Mouse (Mus musculus) kidney, embryonic 15.5 days (tissue): ENCODE data around the gene Rbsn. TPM values are rescaled to one million over a fixed set of nuclear protein-coding genes. Genes with fewer than 3 reads are reported as not detected.

Source experiments
- ATAC-seq: fragments of 200-750 bp; cut with Nextera tagmentation; replicated peaks from 2 replicates; pipeline ENCODE4 v1.8.0; 2017; ENCODE audit warnings: moderate TSS enrichment; ENCODE audit not compliant: low FRiP score
- H3K27ac ChIP-seq: fragments of 300-500 bp; sonication (generic); 2 replicates; pipeline ENCODE4 v1.5.1; 2015; ENCODE audit warnings: mild to moderate bottlenecking, inconsistent platforms
- H3K27me3 ChIP-seq: fragments of 300-500 bp; sonication (generic); 2 replicates; pipeline ENCODE4 v1.6.1; 2015; ENCODE audit warnings: inconsistent platforms
- H3K36me3 ChIP-seq: fragments of 300-500 bp; sonication (generic); 2 replicates; pipeline ENCODE4 v1.6.1; 2015; ENCODE audit warnings: inconsistent platforms
- H3K4me1 ChIP-seq: fragments of 300-500 bp; sonication (generic); 2 replicates; pipeline ENCODE4 v1.6.1; 2015; ENCODE audit warnings: inconsistent platforms
- H3K4me2 ChIP-seq: fragments of 300-500 bp; sonication (generic); 2 replicates; pipeline ENCODE4 v1.6.1; 2015; ENCODE audit warnings: moderate library complexity, mild to moderate bottlenecking, inconsistent platforms
- H3K4me3 ChIP-seq: fragments of 300-500 bp; sonication (generic); replicated peaks from 2 replicates; pipeline ENCODE4 v1.5.1; 2015; ENCODE audit warnings: mild to moderate bottlenecking, inconsistent platforms
- H3K9ac ChIP-seq: fragments of 300-500 bp; sonication (generic); 2 replicates; pipeline ENCODE4 v1.6.1; 2015; ENCODE audit warnings: mild to moderate bottlenecking, inconsistent platforms
- H3K9me3 ChIP-seq: fragments of 300-500 bp; sonication (generic); replicated peaks from 2 replicates; pipeline ENCODE4 v1.6.1; 2016; ENCODE audit warnings: inconsistent platforms
- WGBS: fragments of 180-500 bp; shearing (Covaris S2); methylation state at CpG from one replicate; pipeline ENCODE4 v1.1.7; 2015; ENCODE audit warnings: mixed read lengths; 5-methylcytosine and 5-hydroxymethylcytosine counted together
- polyA plus RNA-seq: library from polyadenylated mRNA; unstranded; fragments of >200 nt; fragmentation: Nextera tagmentation; extraction: Ambion mirVana; gene quantifications from 2 replicates; pipeline ENCODE4 v1.2.1, GENCODE M21; 2015

Gene Rbsn
- polyA plus RNA-seq, 1 experiment from 2014 or later = 23.8 TPM

DNA sequence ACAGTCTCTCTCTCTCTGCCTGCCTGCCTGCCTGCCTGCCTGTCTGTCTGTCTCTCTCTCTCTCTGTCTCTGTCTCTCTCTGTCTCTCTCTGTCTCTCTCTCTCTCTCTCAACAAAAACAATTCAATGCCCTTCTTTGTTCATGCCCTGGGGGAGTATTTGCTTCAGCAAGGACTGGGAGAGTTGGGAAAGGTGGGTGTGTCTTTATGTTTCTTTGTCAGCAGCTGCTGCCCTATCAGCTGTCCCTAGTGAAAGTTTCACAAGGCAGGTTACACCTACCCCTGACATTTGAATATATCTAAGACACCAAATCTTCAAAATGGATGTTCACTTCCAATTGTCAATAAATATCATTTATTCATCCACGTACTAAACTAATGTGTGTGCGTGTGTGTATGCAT is 14.9 kb upstream of the Rbsn start:
- Histone ChIP-seq H3K36me3 (no peaks in the 10 kb centered on the region), H3K4me2 (no peak overlapping the region), H3K9ac (no peak overlapping the region), H3K27ac (no peak overlapping the region), H3K4me1 (no peaks in the 10 kb centered on the region), H3K27me3 (no peaks in the 10 kb centered on the region), H3K9me3 (no peaks in the 10 kb centered on the region), H3K4me3 (no peak overlapping the region)
- WGBS = 94% methylated on average over 2 of the region's 2 CpGs
- no peak for ATAC-seq

DNA sequence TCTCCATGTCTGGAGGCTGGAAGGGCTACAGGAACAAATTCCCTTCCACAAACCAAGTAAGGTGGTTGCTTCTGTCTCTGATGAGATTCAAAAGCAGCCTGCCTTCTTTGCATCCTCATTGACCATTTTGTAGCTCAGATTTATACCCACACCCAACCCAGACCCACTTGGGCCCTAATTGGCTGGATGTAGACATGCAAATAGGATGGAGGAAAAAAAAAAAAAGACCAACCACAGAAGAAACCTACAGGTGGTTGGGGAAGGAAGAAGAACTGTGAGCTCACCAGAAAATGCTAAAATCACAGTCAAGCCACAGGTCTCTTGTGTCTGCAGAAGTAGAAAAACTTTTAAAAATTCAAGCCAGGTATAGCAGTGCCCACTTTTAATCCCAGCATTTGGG is 14.4 kb upstream of the Rbsn start:
- Histone ChIP-seq H3K4me3 (no peak overlapping the region), H3K9ac (no peak overlapping the region), H3K4me1 (no peaks in the 10 kb centered on the region), H3K4me2 (no peak overlapping the region), H3K27me3 (no peaks in the 10 kb centered on the region), H3K36me3 (no peaks in the 10 kb centered on the region), H3K27ac (no peak overlapping the region), H3K9me3 (no peaks in the 10 kb centered on the region)
- no peak for ATAC-seq

DNA sequence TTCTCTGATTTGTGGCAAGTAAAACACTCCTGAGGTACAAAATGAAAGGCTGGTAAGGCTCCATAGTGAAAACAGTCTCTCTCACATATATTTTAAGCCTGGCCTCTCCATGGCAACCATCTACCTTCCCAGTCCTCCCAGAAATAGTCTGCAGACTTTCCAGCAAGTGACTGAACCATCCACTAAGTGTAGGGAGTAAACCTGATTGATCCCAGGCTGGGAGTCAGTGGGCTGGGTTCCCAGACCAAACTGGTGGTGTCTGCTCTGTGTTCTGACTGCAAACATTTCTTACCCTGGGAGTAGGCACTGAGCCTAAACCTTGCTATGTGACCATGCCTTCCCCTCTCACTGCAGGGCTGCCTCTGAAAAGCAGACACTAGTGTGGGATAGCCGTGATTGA is 10.3 kb upstream of the Rbsn start:
- no peak overlapping the region for H3K4me3 ChIP-seq
- H3K4me2 ChIP-seq = no peak overlapping the region
- WGBS = 70% methylated on average over 1 of the region's 1 CpGs
- ATAC-seq = no peak
- no peaks in the 10 kb centered on the region for H3K4me1 ChIP-seq
- H3K9me3 ChIP-seq = no peaks in the 10 kb centered on the region
- H3K27me3 ChIP-seq = no peaks in the 10 kb centered on the region
- H3K36me3 ChIP-seq = no peaks in the 10 kb centered on the region
- no peak overlapping the region for H3K27ac ChIP-seq
- H3K9ac ChIP-seq = no peak overlapping the region

DNA sequence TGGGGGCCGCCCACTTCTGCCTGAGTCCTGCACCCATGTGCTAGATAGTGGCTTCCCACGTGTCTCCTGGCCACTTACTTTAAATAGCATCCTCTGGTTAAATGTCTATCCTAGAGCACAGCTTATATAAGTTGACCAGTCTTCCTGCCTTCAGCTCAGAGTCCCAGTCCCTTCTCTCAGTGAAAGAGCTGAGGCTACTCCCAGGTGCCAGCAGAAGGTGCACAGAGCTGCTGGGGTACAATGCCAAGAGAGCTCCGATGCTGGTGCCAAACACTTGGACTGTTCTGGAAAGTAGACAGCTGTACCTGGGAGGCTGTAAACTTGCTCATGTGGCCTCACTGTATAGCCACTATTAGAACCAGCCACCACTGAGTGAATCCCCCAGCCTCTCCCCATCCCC is 7.3 kb upstream of the Rbsn start:
- H3K27me3 ChIP-seq = no peaks in the 10 kb centered on the region
- H3K9me3 ChIP-seq = no peaks in the 10 kb centered on the region
- 80% methylated on average over 3 of the region's 3 CpGs for whole genome bisulfite sequencing
- no peak overlapping the region for H3K9ac ChIP-seq
- no peaks in the 10 kb centered on the region for H3K4me1 ChIP-seq
- no peaks in the 10 kb centered on the region for H3K36me3 ChIP-seq
- H3K27ac ChIP-seq = peak overlapping the region; percentile 22; the same call in 1 of the 2 replicates
- no peak overlapping the region for H3K4me2 ChIP-seq
- ATAC-seq = no peak
- no peak overlapping the region for H3K4me3 ChIP-seq

DNA sequence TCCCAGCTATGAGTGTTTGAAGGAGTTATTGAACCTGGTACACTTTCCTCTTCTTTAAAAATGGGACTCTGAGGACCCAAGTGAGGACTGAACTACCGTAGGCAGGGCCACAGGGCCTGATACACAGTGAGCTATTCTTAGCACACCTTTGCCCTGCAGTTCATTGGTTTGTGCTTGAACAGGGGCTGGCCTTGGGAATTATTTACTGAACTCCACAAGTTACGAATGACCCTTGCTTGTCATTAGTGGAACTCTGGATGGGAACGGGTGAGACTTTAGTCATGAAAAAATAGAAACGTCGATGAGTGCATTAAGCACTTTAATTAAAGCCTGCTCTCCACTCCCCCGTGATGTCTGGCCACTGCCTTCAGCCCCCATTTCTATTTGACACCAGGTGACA is 6.9 kb upstream of the Rbsn start:
- no peaks in the 10 kb centered on the region for H3K36me3 ChIP-seq
- H3K9me3 ChIP-seq = no peaks in the 10 kb centered on the region
- WGBS = 72% methylated on average over 6 of the region's 6 CpGs
- H3K9ac ChIP-seq = no peak overlapping the region
- no peaks in the 10 kb centered on the region for H3K4me1 ChIP-seq
- no peaks in the 10 kb centered on the region for H3K27me3 ChIP-seq
- H3K27ac ChIP-seq = 0 out of 2 replicates have a peak overlapping the region, but pooled peaks have one; percentile 22
- ATAC-seq = peak; percentile 74; the same call in 1 of the 2 replicates
- no peak overlapping the region for H3K4me3 ChIP-seq
- H3K4me2 ChIP-seq = no peak overlapping the region

DNA sequence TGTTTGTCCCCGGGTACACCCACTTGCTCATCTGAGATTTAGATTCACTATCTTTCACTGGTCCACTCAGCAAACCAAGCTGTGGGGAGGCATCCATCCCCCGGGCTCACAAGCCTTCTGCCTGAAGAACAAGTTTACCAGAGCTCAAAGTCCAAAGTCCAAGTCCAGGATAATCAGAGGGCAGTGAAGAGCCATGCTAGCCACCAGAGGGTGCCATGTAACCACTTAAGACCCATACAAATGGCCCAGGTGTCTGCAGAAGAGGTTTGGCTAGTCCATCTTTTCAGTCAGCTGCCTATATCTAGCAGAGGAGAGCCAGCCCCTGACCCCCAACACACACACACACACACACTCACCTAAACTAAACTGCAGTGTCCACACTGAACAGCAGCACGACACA is 4.7 kb upstream of the Rbsn start:
- no peak overlapping the region for H3K9ac ChIP-seq
- 0 out of 2 replicates have a peak, but pooled peaks have one; percentile 21 for ATAC-seq
- peaks cover 3% of the 10 kb centered on the region; the same call in 1 of the 2 replicates for H3K4me1 ChIP-seq
- no peak overlapping the region for H3K4me2 ChIP-seq
- WGBS = 50% methylated on average over 3 of the region's 3 CpGs
- H3K4me3 ChIP-seq = no peak overlapping the region
- no peaks in the 10 kb centered on the region for H3K27me3 ChIP-seq
- no peaks in the 10 kb centered on the region for H3K9me3 ChIP-seq
- H3K36me3 ChIP-seq = no peaks in the 10 kb centered on the region
- H3K27ac ChIP-seq = no peak overlapping the region

DNA sequence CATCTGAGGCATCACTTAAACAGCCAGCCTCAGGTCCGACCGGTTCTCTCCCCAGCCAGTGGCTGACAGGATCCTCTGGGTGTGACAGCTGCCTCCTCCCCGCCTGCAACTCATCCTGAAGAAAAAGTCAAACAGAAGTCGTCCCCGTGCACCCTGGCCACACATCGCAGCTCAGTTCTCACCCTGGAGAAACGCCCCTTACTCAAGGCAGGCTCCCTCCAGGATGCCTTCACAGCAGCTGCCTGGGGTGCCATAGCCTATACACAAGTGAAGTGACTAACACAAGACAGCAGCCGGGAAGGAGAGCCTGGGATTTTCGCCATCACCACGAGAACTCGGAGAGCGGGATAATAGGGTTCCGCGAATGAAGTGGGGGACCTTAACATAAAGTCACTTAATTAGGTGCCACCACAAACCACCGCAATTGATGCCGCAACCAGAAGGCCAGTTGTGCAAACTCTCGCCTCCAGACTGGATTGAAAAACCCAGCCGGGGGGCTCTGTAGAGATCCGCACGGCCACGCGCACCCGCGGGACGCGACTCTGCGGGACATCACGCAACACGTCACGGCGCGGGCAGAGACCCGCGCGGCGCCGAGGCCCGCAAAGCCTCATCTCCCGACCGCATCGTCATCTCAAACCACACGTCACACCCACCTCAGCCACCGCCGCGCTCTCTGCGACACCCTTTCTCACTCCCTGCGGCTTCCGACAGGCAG is 511 bp downstream of the Rbsn start:
- Histone ChIP-seq H3K27ac (peak overlapping the region; percentile 83), H3K36me3 (peaks cover 24% of the 10 kb centered on the region), H3K4me1 (peaks cover 12% of the 10 kb centered on the region), H3K4me2 (peak overlapping the region; percentile 76), H3K4me3 (peak overlapping the region; percentile 86), H3K9ac (peak overlapping the region; percentile 83), H3K27me3 (no peaks in the 10 kb centered on the region), H3K9me3 (no peaks in the 10 kb centered on the region)
- WGBS = under 1% methylated on average over 48 of the region's 48 CpGs
- ATAC-seq = peak; percentile 37

DNA sequence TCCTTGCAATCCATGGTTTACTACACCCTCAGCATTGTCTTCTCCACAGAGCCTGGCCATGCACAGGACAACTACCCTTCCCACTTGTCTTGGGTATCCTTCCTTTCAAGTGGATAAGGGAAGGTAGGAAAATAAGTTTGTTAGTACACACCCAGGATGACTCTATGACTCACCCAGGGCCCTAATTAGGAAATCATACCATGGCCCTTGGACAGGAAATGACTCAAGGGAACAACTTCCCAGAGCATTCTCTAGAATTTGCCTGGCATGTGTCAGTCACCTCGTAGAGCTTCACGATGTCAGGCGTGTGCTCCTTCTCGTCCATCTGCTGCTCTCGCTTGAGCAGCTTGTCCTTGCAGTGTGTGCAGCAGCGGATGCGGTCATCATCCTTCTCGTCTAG is 15.3 kb downstream of the Rbsn start:
- no peaks in the 10 kb centered on the region for H3K27me3 ChIP-seq
- no peaks in the 10 kb centered on the region for H3K9me3 ChIP-seq
- no peak overlapping the region for H3K4me3 ChIP-seq
- no peak overlapping the region for H3K9ac ChIP-seq
- peaks cover 86% of the 10 kb centered on the region for H3K36me3 ChIP-seq
- H3K4me2 ChIP-seq = no peak overlapping the region
- H3K4me1 ChIP-seq = no peaks in the 10 kb centered on the region
- 90% methylated on average over 8 of the region's 8 CpGs for WGBS
- no peak overlapping the region for H3K27ac ChIP-seq
- no peak for ATAC-seq

DNA sequence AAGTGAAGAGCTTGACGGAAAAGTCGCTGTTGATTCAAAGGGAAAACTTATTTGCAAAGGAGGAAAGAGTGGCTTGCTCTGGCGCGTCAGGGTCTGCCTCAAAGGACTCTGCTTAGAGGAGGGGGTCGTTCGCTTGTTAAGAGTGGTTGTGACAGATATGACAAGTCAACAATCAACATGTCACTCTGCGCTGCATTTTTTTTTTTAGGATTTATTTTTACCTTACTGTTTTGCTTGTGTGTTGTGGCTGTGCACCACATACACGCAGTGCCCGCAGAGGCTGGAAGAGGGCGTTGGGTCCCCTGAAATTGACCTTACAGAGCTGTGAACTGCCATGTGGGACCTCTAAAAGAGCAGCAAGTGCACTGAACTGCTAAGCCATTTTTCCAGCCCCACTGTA is 30.5 kb downstream of the Rbsn start:
- H3K27me3 ChIP-seq = no peaks in the 10 kb centered on the region
- 5% methylated on average over 10 of the region's 10 CpGs for WGBS

DNA sequence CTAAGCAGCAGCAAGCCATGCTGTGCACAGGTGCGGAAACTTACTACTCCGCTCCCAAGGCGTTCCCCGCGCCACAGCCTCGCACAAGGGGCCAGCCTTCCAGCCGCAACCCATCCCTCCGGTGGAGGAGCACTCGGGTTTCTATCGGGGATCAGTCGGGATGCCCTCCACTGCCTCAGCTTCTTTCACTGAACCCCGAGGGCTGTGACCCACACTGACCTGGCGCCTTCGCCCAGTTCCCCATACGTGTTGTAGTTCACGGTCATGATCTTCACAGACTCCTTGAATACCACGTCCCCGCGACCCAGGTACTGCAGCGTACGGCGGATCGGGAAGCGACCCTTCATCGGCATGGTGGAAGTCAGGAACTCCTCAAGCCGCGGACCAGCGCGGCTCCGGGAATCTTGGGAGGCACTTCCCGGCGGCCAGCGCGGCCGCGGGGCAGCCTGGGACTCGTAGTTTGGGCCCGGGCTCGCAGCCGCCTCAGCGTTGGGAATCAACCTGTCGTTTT is 31.0 kb downstream of the Rbsn start, which contains the start of gene Mrps25:
Gene Mrps25, minus strand, starts transcription at position 413 of the 511 bp plus-strand sequence.
- 0 out of 2 replicates have a peak, but pooled peaks cover 7% of the 10 kb centered on the region for H3K9me3 ChIP-seq
- no peaks in the 10 kb centered on the region for H3K27me3 ChIP-seq
- peak within 1 kb of the TSS; percentile 80 for H3K4me3 ChIP-seq
- peak within 1 kb of the TSS; percentile 66 for H3K4me2 ChIP-seq
- peak within 1 kb of the TSS; percentile 80 for H3K9ac ChIP-seq
- H3K27ac ChIP-seq = peak within 1 kb of the TSS; percentile 82
- peaks cover 16% of the 10 kb centered on the region for H3K4me1 ChIP-seq
- under 1% methylated on average over 42 of the region's 42 CpGs for WGBS
- H3K36me3 ChIP-seq = peaks cover 43% of the 10 kb centered on the region
- peak; percentile 94 for ATAC-seq

More for the DNA sequence above, 30.5 kb downstream of the Rbsn start:
- peak; percentile 38; the same call in 1 of the 2 replicates for ATAC-seq
- peak overlapping the region; percentile 80 for H3K4me3 ChIP-seq
- H3K9me3 ChIP-seq = 0 out of 2 replicates have a peak, but pooled peaks cover 4% of the 10 kb centered on the region
- peaks cover 16% of the 10 kb centered on the region for H3K4me1 ChIP-seq
- H3K4me2 ChIP-seq = peak overlapping the region; percentile 66
- no peak overlapping the region for H3K27ac ChIP-seq
- peak overlapping the region; percentile 29; the same call in 1 of the 2 replicates for H3K9ac ChIP-seq
- peaks cover 43% of the 10 kb centered on the region for H3K36me3 ChIP-seq

DNA sequence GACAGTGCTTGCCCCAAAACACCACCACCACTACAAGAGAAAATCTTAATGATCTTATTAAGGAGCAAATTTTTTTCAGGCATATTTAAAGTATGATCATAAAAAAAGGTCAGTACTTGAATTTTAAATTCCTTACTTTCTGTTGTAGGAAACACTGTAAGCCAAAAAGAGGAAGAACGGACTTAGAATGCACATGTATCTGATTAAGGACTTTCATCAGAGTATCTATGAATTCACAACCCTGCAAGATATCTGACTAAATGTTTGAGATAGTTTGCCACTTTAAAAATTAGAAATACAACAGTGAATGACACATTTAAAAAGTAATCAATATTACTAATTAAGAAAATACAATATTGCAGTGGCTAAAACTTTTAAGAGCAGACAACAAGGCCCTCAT is 38.3 kb downstream of the Rbsn start:
- H3K9ac ChIP-seq = no peak overlapping the region
- no peak overlapping the region for H3K4me2 ChIP-seq
- no peaks in the 10 kb centered on the region for H3K27me3 ChIP-seq
- no peak overlapping the region for H3K27ac ChIP-seq
- peaks cover 83% of the 10 kb centered on the region for H3K36me3 ChIP-seq
- no peaks in the 10 kb centered on the region for H3K4me1 ChIP-seq
- 95% methylated on average over 1 of the region's 1 CpGs for WGBS
- H3K9me3 ChIP-seq = 0 out of 2 replicates have a peak, but pooled peaks cover 7% of the 10 kb centered on the region
- H3K4me3 ChIP-seq = no peak overlapping the region
- ATAC-seq = no peak

DNA sequence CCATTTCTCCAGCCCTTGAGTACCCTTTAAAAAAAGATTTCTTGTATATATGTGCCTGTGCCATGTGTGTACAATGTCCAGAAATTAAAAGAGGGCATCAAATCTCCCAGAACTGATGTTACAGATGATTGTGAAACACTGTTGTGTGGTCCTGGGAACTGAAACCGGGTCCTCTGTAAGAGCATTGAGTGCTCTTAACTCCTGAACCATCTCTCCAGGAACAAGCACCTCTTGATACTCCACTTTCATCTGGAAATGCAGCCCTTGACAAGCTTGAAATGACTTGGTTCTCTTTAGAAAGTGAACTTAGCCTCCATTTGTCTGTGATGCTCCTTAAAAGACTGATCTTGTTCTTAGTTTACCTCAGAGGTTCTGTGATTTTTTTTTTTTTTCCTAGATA is 52.0 kb downstream of the Rbsn start:
- H3K4me3 ChIP-seq = no peak overlapping the region
- no peak overlapping the region for H3K27ac ChIP-seq
- H3K36me3 ChIP-seq = peaks cover 97% of the 10 kb centered on the region
- no peaks in the 10 kb centered on the region for H3K27me3 ChIP-seq
- no peaks in the 10 kb centered on the region for H3K4me1 ChIP-seq
- no peak overlapping the region for H3K4me2 ChIP-seq
- 94% methylated on average over 1 of the region's 1 CpGs for WGBS
- H3K9me3 ChIP-seq = no peaks in the 10 kb centered on the region
- ATAC-seq = no peak
- H3K9ac ChIP-seq = no peak overlapping the region
